Mouse (Mus musculus): Measurements from ENCODE around the gene Nudt17. TPM values are rescaled to one million over a fixed set of nuclear protein-coding genes. Genes with fewer than 3 reads are reported as not detected.
"Not testable (repeated sequence)": the region's sequence is repeated elsewhere in the genome, so short reads cannot be mapped to it uniquely, and the experiment has no call there.

Gene Nudt17
- polyA plus RNA-seq, 1 experiment from 2014 or later = 9.3 TPM

DNA sequence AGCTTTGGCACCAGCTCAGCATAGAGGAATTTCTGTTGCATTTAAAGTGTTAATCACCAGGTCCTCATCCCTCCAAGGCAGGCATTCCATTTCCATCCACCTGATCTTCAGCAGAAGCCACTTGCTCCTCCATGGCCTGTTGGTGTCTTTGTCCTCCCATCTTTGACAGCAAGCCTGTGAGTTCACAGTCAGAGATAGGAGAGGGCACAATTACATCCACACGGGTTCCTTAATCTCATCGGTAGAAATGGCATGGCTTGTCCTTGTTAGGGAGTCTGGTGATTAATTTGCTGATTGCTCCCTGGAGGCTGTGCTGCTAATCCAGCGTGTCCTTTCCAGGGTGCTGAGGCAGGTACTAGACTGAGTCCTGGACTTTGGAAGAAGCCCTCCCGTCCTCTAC lies 34.8 kb downstream of the Nudt17 start:
- no peaks in the 10 kb centered on the region for H3K9me3 ChIP-seq (replicated peaks; ENCODE audit: control insufficient read depth, low read length)
- peaks cover 4% of the 10 kb centered on the region; the same call in 1 of the 2 replicates for H3K27me3 ChIP-seq (ENCODE audit: control insufficient read depth, insufficient read depth, low read length)
- 0 out of 2 replicates have a peak, but pooled peaks cover 2% of the 10 kb centered on the region for H3K4me1 ChIP-seq (ENCODE audit: control insufficient read depth, insufficient read depth, low read length)
- no peaks in the 10 kb centered on the region for H3K36me3 ChIP-seq (ENCODE audit: control insufficient read depth, insufficient read depth, low read length)
- no peak overlapping the region for H3K4me3 ChIP-seq (ENCODE audit: low read depth, low read length)
- H3K9ac ChIP-seq (ENCODE audit: low read depth, low read length) = no peak overlapping the region
- 55% methylated on average over 4 of the region's 4 CpGs for WGBS (ENCODE audit: insufficient replicate concordance)
- ATAC-seq (replicated peaks; ENCODE audit: insufficient number of reproducible peaks, low FRiP score, low TSS enrichment) = no peak
- H3K4me2 ChIP-seq = no peak overlapping the region
- no peak overlapping the region for H3K27ac ChIP-seq (ENCODE audit: low read depth, low read length)

DNA sequence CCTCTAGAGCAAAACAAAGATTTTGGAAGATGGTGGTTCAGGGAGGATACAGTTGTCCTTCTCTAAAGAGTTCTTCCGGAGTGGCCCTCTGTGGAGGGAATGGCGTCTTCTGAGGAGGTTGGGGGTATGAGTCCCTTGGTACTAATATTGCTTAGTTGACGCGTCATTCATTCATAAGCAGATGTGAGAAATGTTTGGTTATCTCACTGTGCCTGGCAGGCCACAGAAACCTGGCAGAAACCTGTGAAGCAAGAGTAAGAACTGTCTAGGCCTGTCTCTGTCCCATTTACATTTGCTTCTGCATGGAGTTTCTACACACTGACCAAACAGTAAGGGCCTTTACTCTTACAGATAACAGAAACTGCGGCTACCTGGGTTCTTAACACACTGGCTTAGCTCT lies 36.8 kb downstream of the Nudt17 start:
- Histone ChIP-seq H3K4me2 (no peak overlapping the region), H3K27me3 (ENCODE audit: control insufficient read depth, insufficient read depth, low read length) (peaks cover 4% of the 10 kb centered on the region; the same call in 1 of the 2 replicates), H3K36me3 (ENCODE audit: control insufficient read depth, insufficient read depth, low read length) (no peaks in the 10 kb centered on the region), H3K4me3 (ENCODE audit: low read depth, low read length) (no peak overlapping the region), H3K27ac (ENCODE audit: low read depth, low read length) (no peak overlapping the region), H3K9ac (ENCODE audit: low read depth, low read length) (no peak overlapping the region), H3K4me1 (ENCODE audit: control insufficient read depth, insufficient read depth, low read length) (0 out of 2 replicates have a peak, but pooled peaks cover 2% of the 10 kb centered on the region), H3K9me3 (replicated peaks; ENCODE audit: control insufficient read depth, low read length) (no peaks in the 10 kb centered on the region)
- 86% methylated on average over 5 of the region's 5 CpGs for WGBS (ENCODE audit: insufficient replicate concordance)
- no peak for ATAC-seq (replicated peaks; ENCODE audit: insufficient number of reproducible peaks, low FRiP score, low TSS enrichment)

DNA sequence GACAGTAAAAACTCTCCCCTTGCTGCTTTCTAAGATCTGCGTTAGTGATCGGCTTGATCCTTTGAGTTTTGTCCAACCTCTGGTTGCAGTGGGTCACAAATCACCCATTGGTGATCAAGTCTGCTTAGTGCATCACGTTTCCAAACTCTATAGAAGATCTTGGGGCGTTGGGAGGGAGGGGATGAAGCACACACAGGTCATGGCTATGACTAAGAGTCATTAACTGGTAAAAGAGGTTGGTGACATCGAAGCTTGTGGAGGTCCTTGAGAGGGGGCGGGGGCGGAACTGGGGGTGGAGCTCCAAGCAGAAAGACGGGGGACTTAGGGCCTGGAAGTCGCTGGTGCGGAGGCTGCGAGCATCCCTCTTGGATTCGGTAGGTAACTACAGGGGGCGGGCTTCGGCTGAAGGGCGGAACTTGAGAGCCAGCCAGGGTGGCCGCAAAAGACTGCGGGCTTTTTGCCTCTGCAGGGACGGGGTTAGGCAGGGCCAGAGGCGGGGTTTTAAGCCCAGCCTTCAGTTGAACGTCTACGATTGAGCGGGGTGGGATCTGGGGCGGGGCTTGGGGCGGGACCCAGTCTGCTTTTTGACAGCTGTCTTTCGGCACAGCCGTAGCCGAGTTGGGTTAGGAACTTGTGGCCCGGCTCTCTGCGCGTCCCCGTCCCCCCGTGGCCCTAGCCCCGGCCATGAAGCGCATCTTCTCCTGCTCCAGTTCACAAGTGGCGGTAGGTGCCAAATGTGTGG lies 38.5 kb downstream of the Nudt17 start, which contains the start of gene Ankrd35:
Gene Ankrd35, plus strand, starts transcription at position 405 of the 742 bp plus-strand sequence.
- Histone ChIP-seq H3K4me2 (peak within 1 kb of the TSS; percentile 87), H3K4me3 (ENCODE audit: low read depth, low read length) (peak within 1 kb of the TSS; percentile 47), H3K4me1 (ENCODE audit: control insufficient read depth, insufficient read depth, low read length) (0 out of 2 replicates have a peak, but pooled peaks cover 2% of the 10 kb centered on the region), H3K9me3 (replicated peaks; ENCODE audit: control insufficient read depth, low read length) (no peaks in the 10 kb centered on the region), H3K27me3 (ENCODE audit: control insufficient read depth, insufficient read depth, low read length) (peaks cover 4% of the 10 kb centered on the region; the same call in 1 of the 2 replicates), H3K9ac (ENCODE audit: low read depth, low read length) (peak within 1 kb of the TSS; percentile 22; the same call in 1 of the 2 replicates), H3K36me3 (ENCODE audit: control insufficient read depth, insufficient read depth, low read length) (no peaks in the 10 kb centered on the region), H3K27ac (ENCODE audit: low read depth, low read length) (no peak within 1 kb of the TSS)
- WGBS (ENCODE audit: insufficient replicate concordance) = 5% methylated on average over 35 of the region's 35 CpGs
- peak; percentile 86 for ATAC-seq (replicated peaks; ENCODE audit: insufficient number of reproducible peaks, low FRiP score, low TSS enrichment)

DNA sequence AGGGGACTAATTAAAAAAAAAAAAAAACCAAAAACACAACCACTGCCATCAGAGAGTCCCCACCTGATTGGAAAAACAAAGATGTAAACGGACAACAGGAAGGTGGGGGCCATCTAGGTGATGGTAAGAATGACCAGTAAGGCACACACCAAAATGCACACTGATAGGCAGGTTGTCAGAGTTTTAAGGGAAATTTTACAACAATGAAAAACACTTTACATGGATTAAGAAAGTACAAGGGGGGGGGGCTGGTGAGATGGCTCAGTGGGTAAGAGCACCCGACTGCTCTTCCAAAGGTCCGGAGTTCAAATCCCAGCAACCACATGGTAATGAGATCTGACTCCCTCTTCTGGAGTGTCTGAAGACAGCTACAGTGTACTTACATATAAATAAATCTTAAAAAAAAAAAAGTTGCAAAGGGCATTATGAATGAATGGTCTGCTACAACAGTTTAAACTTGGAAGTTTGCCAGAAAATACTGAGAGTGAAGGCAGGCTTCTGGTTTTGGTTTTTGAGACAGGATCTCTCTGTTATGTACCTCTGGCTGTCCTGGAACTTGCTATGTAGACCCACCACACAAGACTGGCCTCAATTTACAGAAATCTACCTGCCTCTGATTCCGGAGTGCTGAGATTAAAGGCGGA lies 39.8 kb downstream of the Nudt17 start:
- Histone ChIP-seq H3K36me3 (ENCODE audit: control insufficient read depth, insufficient read depth, low read length) (no peaks in the 10 kb centered on the region), H3K27me3 (ENCODE audit: control insufficient read depth, insufficient read depth, low read length) (peaks cover 4% of the 10 kb centered on the region; the same call in 1 of the 2 replicates), H3K9ac (ENCODE audit: low read depth, low read length) (no peak overlapping the region), H3K4me3 (ENCODE audit: low read depth, low read length) (no peak overlapping the region), H3K9me3 (replicated peaks; ENCODE audit: control insufficient read depth, low read length) (no peaks in the 10 kb centered on the region), H3K27ac (ENCODE audit: low read depth, low read length) (no peak overlapping the region), H3K4me2 (no peak overlapping the region), H3K4me1 (ENCODE audit: control insufficient read depth, insufficient read depth, low read length) (peaks cover 6% of the 10 kb centered on the region; the same call in 1 of the 2 replicates)
- no peak for ATAC-seq (replicated peaks; ENCODE audit: insufficient number of reproducible peaks, low FRiP score, low TSS enrichment)
- WGBS (ENCODE audit: insufficient replicate concordance) = 89% methylated on average over 5 of the region's 5 CpGs

DNA sequence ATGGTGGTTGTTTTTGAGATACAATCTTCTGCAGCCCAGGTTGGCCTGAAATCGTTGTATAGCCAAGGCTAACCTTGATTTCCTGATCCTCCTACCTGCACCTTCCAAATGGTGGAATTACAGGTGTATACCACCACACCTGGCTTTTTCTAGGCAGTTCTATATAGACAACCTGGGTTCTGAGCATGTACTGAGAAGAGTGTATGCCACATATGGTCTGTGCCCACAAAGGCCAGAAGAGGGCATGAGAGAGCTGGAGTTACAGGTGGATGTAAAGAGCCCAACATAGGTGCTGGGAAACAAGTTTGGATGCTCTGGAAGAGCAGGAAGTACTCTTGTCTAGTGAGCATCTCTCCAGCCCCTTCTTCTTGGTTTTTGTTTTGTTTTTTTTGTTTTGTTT lies 41.0 kb downstream of the Nudt17 start:
- Histone ChIP-seq H3K36me3 (ENCODE audit: control insufficient read depth, insufficient read depth, low read length) (no peaks in the 10 kb centered on the region), H3K27me3 (ENCODE audit: control insufficient read depth, insufficient read depth, low read length) (peaks cover 7% of the 10 kb centered on the region), H3K4me2 (no peak overlapping the region), H3K27ac (ENCODE audit: low read depth, low read length) (no peak overlapping the region), H3K9ac (ENCODE audit: low read depth, low read length) (no peak overlapping the region), H3K4me3 (ENCODE audit: low read depth, low read length) (no peak overlapping the region), H3K9me3 (replicated peaks; ENCODE audit: control insufficient read depth, low read length) (no peaks in the 10 kb centered on the region), H3K4me1 (ENCODE audit: control insufficient read depth, insufficient read depth, low read length) (peaks cover 10% of the 10 kb centered on the region; the same call in 1 of the 2 replicates)
- no peak for ATAC-seq (replicated peaks; ENCODE audit: insufficient number of reproducible peaks, low FRiP score, low TSS enrichment)
- 30% methylated on average over 1 of the region's 1 CpGs for WGBS (ENCODE audit: insufficient replicate concordance)

DNA sequence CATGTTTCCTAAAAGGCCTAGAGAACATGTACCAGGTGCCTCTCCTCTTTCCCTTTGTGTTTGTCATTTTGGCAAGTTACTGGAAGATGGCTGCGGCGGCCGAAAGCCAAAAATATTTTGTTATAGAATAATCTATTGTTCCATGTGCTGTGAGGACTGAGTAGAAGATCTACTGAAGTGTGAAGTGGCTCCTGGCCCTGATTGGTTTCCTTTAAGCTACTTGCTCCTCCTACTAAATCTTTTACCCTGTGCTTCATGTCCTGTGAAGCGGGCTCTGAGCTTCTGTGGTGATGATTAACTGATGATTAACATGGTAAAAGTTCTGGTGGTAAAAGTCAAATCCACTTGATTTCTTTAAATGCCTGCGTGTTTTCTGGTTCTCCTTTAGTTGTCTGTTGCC lies 41.4 kb downstream of the Nudt17 start:
- ATAC-seq (replicated peaks; ENCODE audit: insufficient number of reproducible peaks, low FRiP score, low TSS enrichment) = no peak
- no peak overlapping the region for H3K9ac ChIP-seq (ENCODE audit: low read depth, low read length)
- 85% methylated on average over 5 of the region's 5 CpGs for WGBS (ENCODE audit: insufficient replicate concordance)

DNA sequence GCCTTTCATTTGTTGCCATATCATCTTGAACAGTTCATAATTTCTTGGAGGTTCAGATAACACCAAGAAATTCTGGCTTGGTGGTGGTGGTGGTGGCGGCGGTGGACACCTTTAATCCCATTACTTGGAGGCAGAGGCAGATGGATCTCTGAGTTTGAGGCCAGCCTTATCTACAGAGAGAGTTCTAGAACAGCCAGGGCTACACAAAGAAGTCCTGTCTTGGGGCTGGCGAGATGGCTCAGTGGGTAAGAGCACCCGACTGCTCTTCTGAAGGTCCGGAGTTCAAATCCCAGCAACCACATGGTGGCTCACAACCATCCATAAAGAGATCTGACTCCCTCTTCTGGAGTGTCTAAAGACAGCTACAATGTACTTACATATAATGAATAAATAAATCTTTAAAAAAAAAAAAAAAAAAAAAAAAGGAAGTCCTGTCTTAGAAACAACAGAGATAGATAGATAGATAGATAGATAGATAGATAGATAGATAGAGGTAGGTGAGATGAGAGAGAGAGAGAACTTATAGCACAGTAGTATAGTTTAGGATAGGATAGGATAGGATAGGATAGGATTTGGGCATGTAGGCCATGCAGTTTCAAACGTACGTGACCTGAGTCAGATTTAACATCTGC lies 42.5 kb downstream of the Nudt17 start:
- H3K4me1 ChIP-seq (ENCODE audit: control insufficient read depth, insufficient read depth, low read length) = peaks cover 10% of the 10 kb centered on the region; the same call in 1 of the 2 replicates
- H3K36me3 ChIP-seq (ENCODE audit: control insufficient read depth, insufficient read depth, low read length); H3K9me3 ChIP-seq (replicated peaks; ENCODE audit: control insufficient read depth, low read length); H3K9ac ChIP-seq (ENCODE audit: low read depth, low read length); H3K4me2 ChIP-seq; H3K27ac ChIP-seq (ENCODE audit: low read depth, low read length); H3K4me3 ChIP-seq (ENCODE audit: low read depth, low read length); ATAC-seq (replicated peaks; ENCODE audit: insufficient number of reproducible peaks, low FRiP score, low TSS enrichment); H3K27me3 ChIP-seq (ENCODE audit: control insufficient read depth, insufficient read depth, low read length): not testable (repeated sequence)
- 81% methylated on average over 7 of the region's 7 CpGs for WGBS (ENCODE audit: insufficient replicate concordance)

More for the DNA sequence above, 41.4 kb downstream of the Nudt17 start:
- Histone ChIP-seq H3K4me3 (ENCODE audit: low read depth, low read length) (no peak overlapping the region), H3K9me3 (replicated peaks; ENCODE audit: control insufficient read depth, low read length) (no peaks in the 10 kb centered on the region), H3K4me1 (ENCODE audit: control insufficient read depth, insufficient read depth, low read length) (peaks cover 10% of the 10 kb centered on the region; the same call in 1 of the 2 replicates), H3K4me2 (no peak overlapping the region), H3K27ac (ENCODE audit: low read depth, low read length) (no peak overlapping the region), H3K36me3 (ENCODE audit: control insufficient read depth, insufficient read depth, low read length) (no peaks in the 10 kb centered on the region), H3K27me3 (ENCODE audit: control insufficient read depth, insufficient read depth, low read length) (peaks cover 7% of the 10 kb centered on the region)

DNA sequence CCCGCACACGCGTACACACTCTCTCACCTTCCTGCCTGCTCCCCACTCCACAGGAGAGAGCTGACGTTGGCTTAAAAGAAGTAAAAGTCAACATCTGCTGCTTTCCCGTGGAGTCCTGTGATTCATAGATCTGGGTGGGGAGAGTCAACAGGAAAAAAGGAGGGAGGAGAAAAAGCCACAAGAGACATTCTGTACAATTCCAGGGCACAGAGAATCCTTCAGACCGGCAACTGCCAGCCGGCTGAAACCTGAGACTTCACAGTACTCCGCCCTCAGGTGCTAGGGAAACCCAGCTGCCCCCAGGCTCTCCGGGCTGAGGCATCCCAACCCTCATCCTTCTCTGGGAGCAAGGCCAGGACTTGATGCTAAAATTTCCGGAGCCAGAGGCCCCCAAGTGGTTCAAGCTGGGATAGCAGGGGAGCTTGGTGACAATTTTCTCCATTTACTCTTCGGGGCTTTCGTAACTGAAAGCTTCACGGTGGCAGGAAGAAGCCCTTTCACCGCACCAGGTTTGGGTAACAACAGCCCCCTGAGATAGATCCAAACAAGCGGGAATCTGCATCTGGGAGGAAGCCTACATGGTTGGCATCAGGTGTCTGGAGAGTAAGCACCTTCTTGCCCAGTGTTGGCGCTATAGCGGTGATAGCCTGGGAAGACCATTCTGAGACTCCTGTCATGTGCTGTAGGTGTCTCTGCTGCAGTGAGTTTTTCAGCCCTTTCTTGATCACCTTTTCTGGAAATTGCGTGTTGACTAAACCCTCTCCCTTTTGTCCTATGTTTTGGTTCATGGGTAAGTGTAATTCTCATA lies 44.7 kb downstream of the Nudt17 start:
- no peak overlapping the region for H3K27ac ChIP-seq (ENCODE audit: low read depth, low read length)

More for the DNA sequence above, 44.7 kb downstream of the Nudt17 start:
- Histone ChIP-seq H3K4me2 (peak overlapping the region; percentile 69), H3K9ac (ENCODE audit: low read depth, low read length) (peak overlapping the region; percentile 60; the same call in 1 of the 2 replicates), H3K4me1 (ENCODE audit: control insufficient read depth, insufficient read depth, low read length) (peaks cover 8% of the 10 kb centered on the region; the same call in 1 of the 2 replicates), H3K4me3 (ENCODE audit: low read depth, low read length) (peak overlapping the region; percentile 29), H3K9me3 (replicated peaks; ENCODE audit: control insufficient read depth, low read length) (no peaks in the 10 kb centered on the region), H3K27me3 (ENCODE audit: control insufficient read depth, insufficient read depth, low read length) (peaks cover 3% of the 10 kb centered on the region), H3K36me3 (ENCODE audit: control insufficient read depth, insufficient read depth, low read length) (no peaks in the 10 kb centered on the region)
- ATAC-seq (replicated peaks; ENCODE audit: insufficient number of reproducible peaks, low FRiP score, low TSS enrichment) = 0 out of 2 replicates have a peak, but pooled peaks have one; percentile 65
- 4% methylated on average over 18 of the region's 18 CpGs for WGBS (ENCODE audit: insufficient replicate concordance)
